Mouse (Mus musculus) stomach, postnatal 0 days (tissue): ENCODE results near the gene Olfr370. TPM values are rescaled to one million over a fixed set of nuclear protein-coding genes. Genes with fewer than 3 reads are reported as not detected.

ENCODE experiments used
- ATAC-seq: fragments of 200-750 bp; cut with Nextera tagmentation; 2 replicates; pipeline ENCODE4 v1.8.0; 2017; ENCODE audit not compliant: low FRiP score, low TSS enrichment
- DNase-seq: peaks from one replicate; pipeline ENCODE4 v3.0.0-alpha.2; 2016; ENCODE audit warnings: low spot score
- H3K27ac ChIP-seq: fragments of 300-500 bp; sonication (generic); replicated peaks from 2 replicates; pipeline ENCODE4 v1.5.1; 2014; ENCODE audit warnings: mild to moderate bottlenecking, control low read depth
- H3K27me3 ChIP-seq: fragments of 300-500 bp; sonication (generic); 2 replicates; pipeline ENCODE4 v1.6.1; 2014; ENCODE audit warnings: low read length; ENCODE audit not compliant: control insufficient read depth, insufficient read depth
- H3K36me3 ChIP-seq: fragments of 300-500 bp; sonication (generic); 2 replicates; pipeline ENCODE4 v1.6.1; 2014; ENCODE audit warnings: low read length, mixed read lengths; ENCODE audit not compliant: control insufficient read depth, insufficient read depth
- H3K4me1 ChIP-seq: fragments of 300-500 bp; sonication (generic); replicated peaks from 2 replicates; pipeline ENCODE4 v1.6.1; 2014; ENCODE audit warnings: antibody characterized with exemption; ENCODE audit not compliant: control insufficient read depth, insufficient read depth
- H3K4me2 ChIP-seq: fragments of 300-500 bp; sonication (generic); replicated peaks from 2 replicates; pipeline ENCODE4 v1.6.1; 2014; ENCODE audit warnings: low read depth, mild to moderate bottlenecking, control low read depth, moderate library complexity
- H3K4me3 ChIP-seq: fragments of 300-500 bp; sonication (generic); 2 replicates; pipeline ENCODE4 v1.5.1; 2014; ENCODE audit warnings: low read depth, low read length, control low read depth
- H3K9ac ChIP-seq: fragments of 300-500 bp; sonication (generic); 2 replicates; pipeline ENCODE4 v1.6.1; 2014; ENCODE audit warnings: mild to moderate bottlenecking, low read length, control low read depth, mixed read lengths
- H3K9me3 ChIP-seq: fragments of 300-500 bp; sonication (generic); 2 replicates; pipeline ENCODE4 v1.6.1; 2016; ENCODE audit warnings: low read length; ENCODE audit not compliant: control insufficient read depth
- CTCF ChIP-seq: IDR thresholded peaks from 2 replicates; pipeline ENCODE4 v1.5.1; 2016; ENCODE audit warnings: antibody characterized with exemption, low read depth, mild to moderate bottlenecking, moderate library complexity
- EP300 ChIP-seq: optimal IDR thresholded peaks from 2 replicates; pipeline ENCODE3; 2016; ENCODE audit warnings: antibody characterized with exemption
- WGBS: fragments of 180-500 bp; shearing (Covaris S2); extraction: QIAGEN DNeasy Blood & Tissue Kit; methylation state at CpG from one replicate; pipeline ENCODE4 v1.1.7; 2014; 5-methylcytosine and 5-hydroxymethylcytosine counted together
- polyA plus RNA-seq: library from polyadenylated mRNA; unstranded; fragments of >200 nt; fragmentation: Nextera tagmentation; extraction: Ambion mirVana; gene quantifications from 2 replicates; pipeline ENCODE4 v1.2.1, GENCODE M21; 2015

Gene Olfr370
- polyA plus RNA-seq, 1 experiment from 2014 or later: not detected

DNA sequence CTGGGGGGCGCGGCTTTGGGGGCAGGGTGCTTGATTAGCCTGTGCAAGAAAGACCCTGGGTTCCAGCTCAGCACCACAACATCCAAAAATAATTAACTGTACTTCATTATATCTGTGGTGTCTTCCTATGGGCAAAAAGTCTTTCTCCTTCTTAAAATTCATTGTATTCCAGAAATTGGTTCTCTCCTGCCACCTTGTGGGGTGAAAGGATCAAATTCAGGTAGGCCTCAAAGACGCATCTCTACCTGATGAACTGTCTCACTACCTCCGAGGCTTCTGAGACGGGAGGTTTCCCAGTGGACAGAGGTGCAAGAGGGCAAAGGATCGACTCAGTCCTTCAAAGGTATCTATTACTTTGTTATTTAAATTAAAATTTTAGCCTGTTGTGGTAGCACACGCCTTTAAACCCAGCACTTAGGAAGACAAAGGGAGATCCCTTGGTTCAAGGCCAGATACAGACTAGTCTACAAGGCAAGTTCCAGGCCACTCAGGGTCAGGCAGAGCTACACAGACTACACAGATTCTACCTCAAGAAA is 55.0 kb downstream of the Olfr370 start:
- TF ChIP-seq EP300 (no peak), CTCF (peak; percentile 59)
- no peak overlapping the region for H3K27ac ChIP-seq
- H3K36me3 ChIP-seq: no peaks in the 10 kb centered on the region
- DNase-seq: no peak
- no peak overlapping the region for H3K9ac ChIP-seq
- no peak overlapping the region for H3K4me2 ChIP-seq
- no peak for ATAC-seq
- H3K4me3 ChIP-seq: no peak overlapping the region
- H3K9me3 ChIP-seq: no peaks in the 10 kb centered on the region
- H3K27me3 ChIP-seq: no peaks in the 10 kb centered on the region
- H3K4me1 ChIP-seq: 0 out of 2 replicates have a peak, but pooled peaks cover 3% of the 10 kb centered on the region
- WGBS: 74% methylated on average over 7 of the region's 7 CpGs

DNA sequence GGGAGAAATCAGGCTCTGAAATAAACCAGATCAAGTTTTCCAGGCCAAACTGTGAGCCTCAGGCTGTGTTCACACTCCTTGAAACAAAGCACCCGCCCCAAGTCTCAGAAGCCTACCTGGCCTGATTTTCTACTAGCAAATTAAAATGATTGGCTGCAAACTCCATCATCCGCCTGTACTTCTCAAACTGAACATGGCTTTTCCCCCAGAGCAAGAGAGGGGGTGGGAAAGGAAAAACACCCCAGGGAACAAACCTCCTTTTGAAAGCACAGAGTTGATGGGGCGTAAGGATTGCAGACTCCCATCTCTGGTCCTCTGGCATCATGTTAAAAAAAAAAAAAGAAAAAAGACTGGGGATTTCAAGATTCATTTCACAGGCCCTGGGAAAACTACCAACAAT is 57.1 kb downstream of the Olfr370 start:
- H3K27ac ChIP-seq: 0 out of 2 replicates have a peak overlapping the region, but pooled peaks have one; percentile 49
- DNase-seq: no peak

DNA sequence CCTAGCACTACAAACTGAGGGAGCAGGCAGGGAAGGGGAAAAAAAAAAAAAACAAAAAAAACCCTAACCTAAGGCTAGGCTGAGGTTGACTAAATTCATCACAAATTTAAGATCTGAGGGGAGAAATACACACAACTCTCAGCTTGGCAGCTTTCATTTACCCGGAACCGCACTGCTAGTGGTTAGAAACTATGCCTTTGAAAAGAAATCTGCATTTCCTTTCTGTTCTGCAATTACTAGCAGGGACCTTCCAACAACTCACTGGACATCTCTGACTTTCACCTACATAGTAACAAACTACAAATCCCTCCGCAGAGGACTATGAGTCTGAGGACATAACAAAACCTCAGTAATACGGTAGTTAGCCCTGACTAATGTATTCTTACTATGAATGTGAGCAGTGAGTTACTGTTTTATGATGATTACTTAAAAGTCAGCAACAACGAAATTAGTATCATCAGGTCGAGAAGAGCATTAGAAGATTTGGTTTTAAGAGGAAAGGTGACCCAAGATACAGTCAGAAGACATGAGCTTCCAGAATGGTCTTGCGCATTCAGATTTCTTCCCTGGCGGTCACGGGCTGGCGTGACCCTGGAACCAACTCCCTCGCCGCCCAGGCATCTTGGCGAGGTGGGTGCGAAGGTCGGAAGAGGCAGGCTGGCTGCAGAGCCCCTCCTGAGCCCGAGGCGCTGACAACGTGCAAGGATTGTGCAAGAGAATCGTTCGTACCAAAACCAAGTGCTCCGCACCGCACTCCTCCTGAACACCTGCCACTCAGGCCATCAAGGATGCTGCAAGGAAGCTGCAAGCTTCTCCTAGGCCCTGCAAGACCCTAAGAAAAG is 58.0 kb downstream of the Olfr370 start:
- H3K9ac ChIP-seq: peak overlapping the region; percentile 87
- TF ChIP-seq CTCF: no peak
- TF ChIP-seq EP300: no peak
- H3K27ac ChIP-seq: peak overlapping the region; percentile 83
- peak overlapping the region; percentile 95 for H3K4me2 ChIP-seq
- H3K36me3 ChIP-seq: no peaks in the 10 kb centered on the region
- DNase-seq (no peak), ATAC-seq (no peak)
- 2% methylated on average over 22 of the region's 22 CpGs for WGBS
- 0 out of 2 replicates have a peak, but pooled peaks cover 3% of the 10 kb centered on the region for H3K4me1 ChIP-seq
- no peaks in the 10 kb centered on the region for H3K9me3 ChIP-seq
- H3K4me3 ChIP-seq: peak overlapping the region; percentile 78
- no peaks in the 10 kb centered on the region for H3K27me3 ChIP-seq

More for the DNA sequence above, 57.1 kb downstream of the Olfr370 start:
- 0 out of 2 replicates have a peak, but pooled peaks cover 3% of the 10 kb centered on the region for H3K4me1 ChIP-seq
- no peaks in the 10 kb centered on the region for H3K27me3 ChIP-seq
- WGBS: 51% methylated on average over 3 of the region's 3 CpGs
- H3K9me3 ChIP-seq: no peaks in the 10 kb centered on the region
- H3K4me2 ChIP-seq: peak overlapping the region; percentile 95
- no peaks in the 10 kb centered on the region for H3K36me3 ChIP-seq
- ATAC-seq: no peak
- TF ChIP-seq CTCF: no peak
- TF ChIP-seq EP300: no peak
- peak overlapping the region; percentile 43 for H3K9ac ChIP-seq
- H3K4me3 ChIP-seq: peak overlapping the region; percentile 78; the same call in 1 of the 2 replicates

DNA sequence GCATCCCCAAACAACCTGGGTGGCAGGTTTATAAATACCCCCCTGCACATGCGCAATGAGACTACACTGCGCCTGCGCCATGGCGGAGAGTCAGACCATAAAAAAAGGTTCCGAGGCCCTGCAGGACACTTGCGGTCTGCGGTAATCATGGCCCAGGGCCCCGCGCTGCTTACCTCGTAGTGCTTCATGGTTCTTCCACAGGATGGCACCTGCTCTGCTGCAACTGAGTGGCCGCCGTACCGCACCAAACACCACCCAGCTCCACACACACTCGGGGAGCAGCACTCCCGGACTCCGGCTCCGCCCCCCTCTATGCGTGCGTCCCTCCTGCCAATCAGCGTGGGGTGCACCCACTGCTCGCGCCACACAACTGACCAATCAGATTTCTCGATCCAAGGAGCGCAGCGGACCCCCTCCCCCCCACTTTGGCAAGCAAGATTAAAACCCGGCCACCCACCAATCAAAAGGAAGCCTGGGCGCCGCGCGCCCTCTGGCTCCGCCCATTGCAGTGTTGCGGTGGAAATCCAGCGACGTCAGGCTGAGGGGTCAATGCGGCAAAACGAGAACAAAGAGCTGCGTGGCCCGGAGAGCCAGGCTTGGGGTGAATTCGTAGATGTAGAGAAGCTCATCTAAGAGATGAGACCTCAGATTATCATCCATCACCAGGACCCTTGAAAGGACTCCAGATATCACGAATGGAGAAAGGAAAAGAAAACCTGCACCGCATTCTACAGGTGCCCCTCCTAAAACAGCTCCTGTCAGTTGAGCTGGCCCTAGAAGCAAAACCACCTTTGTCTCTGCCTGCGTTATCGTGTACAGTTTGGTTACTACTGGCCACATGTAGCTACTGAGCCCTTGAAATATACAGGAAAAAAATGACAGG is 58.8 kb downstream of the Olfr370 start:
- DNase-seq (peak; percentile 99), ATAC-seq (peak; percentile 99)
- Histone ChIP-seq H3K36me3 (no peaks in the 10 kb centered on the region), H3K4me2 (peak overlapping the region; percentile 95), H3K9me3 (no peaks in the 10 kb centered on the region), H3K4me1 (0 out of 2 replicates have a peak, but pooled peaks cover 3% of the 10 kb centered on the region), H3K27me3 (no peaks in the 10 kb centered on the region), H3K9ac (peak overlapping the region; percentile 87), H3K4me3 (peak overlapping the region; percentile 78), H3K27ac (peak overlapping the region; percentile 83)
- no peak for TF ChIP-seq EP300
- peak; percentile 32 for TF ChIP-seq CTCF
- under 1% methylated on average over 43 of the region's 43 CpGs for WGBS

Other genes with a start within 250 kb of the Olfr370 start
- not detected in 2 replicates for gene Ucp1, start 245.4 kb upstream of the Olfr370 start, polyA plus RNA-seq
- 6.5 and 7.3 TPM in 2 replicates for gene Elmod2, start 203.3 kb upstream of the Olfr370 start, polyA plus RNA-seq
- not detected in 2 replicates for gene Mgat4d, start 187.3 kb upstream of the Olfr370 start, polyA plus RNA-seq
- gene Clgn, start 145.9 kb upstream of the Olfr370 start, polyA plus RNA-seq: 0.19 and 0.27 TPM in 2 replicates
- gene Scoc, start 77.4 kb upstream of the Olfr370 start, polyA plus RNA-seq: 67.4 and 73.4 TPM in 2 replicates
- 327 and 344 TPM in 2 replicates for gene Ndufb7, start 30.9 kb downstream of the Olfr370 start, polyA plus RNA-seq
- 413 and 424 TPM in 2 replicates for gene Tecr, start 72.2 kb downstream of the Olfr370 start, polyA plus RNA-seq
- gene Dnajb1, start 72.4 kb downstream of the Olfr370 start, polyA plus RNA-seq: 36.9 and 39.9 TPM in 2 replicates
- gene Gipc1, start 116.9 kb downstream of the Olfr370 start, polyA plus RNA-seq: 171 and 183 TPM in 2 replicates
- gene Ptger1, start 130.9 kb downstream of the Olfr370 start, polyA plus RNA-seq: 5.6 and 5.9 TPM in 2 replicates
- 14.4 and 16.2 TPM in 2 replicates for gene Pkn1, start 163.4 kb downstream of the Olfr370 start, polyA plus RNA-seq
- gene Ddx39, start 179.4 kb downstream of the Olfr370 start, polyA plus RNA-seq: 83.8 and 86.6 TPM in 2 replicates
- gene Adgre5, start 205.5 kb downstream of the Olfr370 start, polyA plus RNA-seq: 16.9 and 17.1 TPM in 2 replicates